Mouse (Mus musculus) common myeloid progenitor, adult 5-6 weeks (primary cell): ENCODE measurements around the gene Dse. TPM values are rescaled to one million over a fixed set of nuclear protein-coding genes. Genes with fewer than 3 reads are reported as not detected.

ENCODE experiments used
- ATAC-seq: replicated peaks from 2 replicates; pipeline ENCODE4 v1.8.0; 2016; ENCODE audit warnings: low read depth, mild to moderate bottlenecking, moderate TSS enrichment, inconsistent platforms; ENCODE audit not compliant: poor library complexity, severe bottlenecking
- total RNA-seq: library from RNA; stranded (forward); fragments of 200-1000, 187-1606 nt; gene quantifications from 2 replicates; pipeline ENCODE4 v1.2.3, GENCODE M21; 2017

The Dse gene
- total RNA-seq, 1 experiment from 2014 or later, result 1.9 TPM

GRCm38 (mm10) chr10:34141693-34142092, 65.8 kb downstream of the Dse start:
- ATAC-seq, result no peak

GRCm38 (mm10) chr10:34139768-34140167, 67.7 kb downstream of the Dse start:
- no peak for ATAC-seq

- ATAC-seq, result no peak
Observed at GRCm38 (mm10) chr10:34138027-34138426, 69.5 kb downstream of the Dse start.

- ATAC-seq, result no peak
Observed at GRCm38 (mm10) chr10:34136432-34136831, 71.1 kb downstream of the Dse start.

GRCm38 (mm10) chr10:34131356-34131755, 76.2 kb downstream of the Dse start:
- ATAC-seq, result peak; percentile 79

GRCm38 (mm10) chr10:34128391-34128790, 79.1 kb downstream of the Dse start:
- no peak for ATAC-seq

- ATAC-seq, result peak; percentile 37
Observed at GRCm38 (mm10) chr10:34127392-34128378, 79.8 kb downstream of the Dse start, which contains the start of gene Calhm6. Gene Calhm6, minus strand, starts transcription at chr10:34127984.

GRCm38 (mm10) chr10:34118421-34118820, 89.1 kb downstream of the Dse start:
- ATAC-seq, result peak; percentile 45; the same call in 1 of the 2 replicates

- ATAC-seq, result 0 out of 2 replicates have a peak, but pooled peaks have one; percentile 22
Observed at GRCm38 (mm10) chr10:34117770-34118169, 89.7 kb downstream of the Dse start.

- ATAC-seq, result no peak
Observed at GRCm38 (mm10) chr10:34117131-34117530, 90.4 kb downstream of the Dse start.

GRCm38 (mm10) chr10:34111964-34112738, 95.4 kb downstream of the Dse start:
- no peak for ATAC-seq

- no peak for ATAC-seq
Observed at GRCm38 (mm10) chr10:34110863-34111465, 96.6 kb downstream of the Dse start.

Other genes with a start within 250 kb of the Dse start
- gene Rwdd1, start 188.1 kb downstream of the Dse start, total RNA-seq, result 165 and 212 TPM in 2 replicates
- not detected in 2 replicates for gene Trappc3l, start 170.1 kb downstream of the Dse start, total RNA-seq
- gene Calhm4, start 163.4 kb downstream of the Dse start, total RNA-seq, result not detected in 2 replicates
- gene Calhm5, start 111.2 kb downstream of the Dse start, total RNA-seq, result not detected in 2 replicates
- 3.6 and 6.2 TPM in 2 replicates for gene Calhm6, start 79.7 kb downstream of the Dse start, total RNA-seq
- 54.7 and 57.7 TPM in 2 replicates for gene Tspyl1, start 74.5 kb upstream of the Dse start, total RNA-seq
- gene Tspyl4, start 89.7 kb upstream of the Dse start, total RNA-seq, result 1.7 and 1.8 TPM in 2 replicates
- not detected in 2 replicates for gene Col10a1, start 182.3 kb upstream of the Dse start, total RNA-seq
- gene Nt5dc1, start 210.8 kb upstream of the Dse start, total RNA-seq, result 31.4 and 36.5 TPM in 2 replicates